Mouse (Mus musculus) lung, embryonic 16.5 days (tissue): ENCODE data around the gene Ano4. TPM values are rescaled to one million over a fixed set of nuclear protein-coding genes. Genes with fewer than 3 reads are reported as not detected.
"Not testable (repeated sequence)": the region's sequence is repeated elsewhere in the genome, so short reads cannot be mapped to it uniquely, and the experiment has no call there.

Experiments
- ATAC-seq: fragments of 200-750 bp; cut with Nextera tagmentation; 2 replicates; pipeline ENCODE4 v1.8.0; 2017; ENCODE audit warnings: low read depth, mild to moderate bottlenecking, moderate library complexity
- H3K27ac ChIP-seq: fragments of 300-500 bp; sonication (generic); 2 replicates; pipeline ENCODE4 v1.5.1; 2014; ENCODE audit warnings: mild to moderate bottlenecking, control low read depth, low read length
- H3K27me3 ChIP-seq: fragments of 300-500 bp; sonication (generic); 2 replicates; pipeline ENCODE4 v1.6.1; 2014; ENCODE audit warnings: low read depth, low read length, mixed read lengths; ENCODE audit not compliant: control insufficient read depth, insufficient read depth
- H3K36me3 ChIP-seq: fragments of 300-500 bp; sonication (generic); 2 replicates; pipeline ENCODE4 v1.6.1; 2014; ENCODE audit warnings: low read length; ENCODE audit not compliant: control insufficient read depth, insufficient read depth
- H3K4me1 ChIP-seq: fragments of 300-500 bp; sonication (generic); replicated peaks from 2 replicates; pipeline ENCODE4 v1.6.1; 2014; ENCODE audit warnings: low read length, mixed read lengths; ENCODE audit not compliant: control insufficient read depth, insufficient read depth
- H3K4me2 ChIP-seq: fragments of 300-500 bp; sonication (generic); 2 replicates; pipeline ENCODE4 v1.6.1; 2014; ENCODE audit warnings: low read depth, low read length, control low read depth
- H3K4me3 ChIP-seq: fragments of 300-500 bp; sonication (generic); 2 replicates; pipeline ENCODE4 v1.5.1; 2014; ENCODE audit warnings: mild to moderate bottlenecking, low read length, control low read depth
- H3K9ac ChIP-seq: fragments of 300-500 bp; sonication (generic); 2 replicates; pipeline ENCODE4 v1.6.1; 2014; ENCODE audit warnings: low read length, control low read depth
- H3K9me3 ChIP-seq: fragments of 300-500 bp; sonication (generic); 2 replicates; pipeline ENCODE4 v1.6.1; 2016; ENCODE audit warnings: low read length; ENCODE audit not compliant: control insufficient read depth
- WGBS: fragments of 180-500 bp; shearing (Covaris S2); extraction: QIAGEN DNeasy Blood & Tissue Kit; methylation state at CpG from one replicate; pipeline ENCODE4 v1.1.7; 2014; 5-methylcytosine and 5-hydroxymethylcytosine counted together
- polyA plus RNA-seq: library from polyadenylated mRNA; unstranded; fragments of >200 nt; fragmentation: Nextera tagmentation; extraction: Ambion mirVana; gene quantifications from 2 replicates; pipeline ENCODE4 v1.2.1, GENCODE M21; 2015

Gene Ano4
- polyA plus RNA-seq, 1 experiment from 2014 or later: 0.74 TPM

DNA sequence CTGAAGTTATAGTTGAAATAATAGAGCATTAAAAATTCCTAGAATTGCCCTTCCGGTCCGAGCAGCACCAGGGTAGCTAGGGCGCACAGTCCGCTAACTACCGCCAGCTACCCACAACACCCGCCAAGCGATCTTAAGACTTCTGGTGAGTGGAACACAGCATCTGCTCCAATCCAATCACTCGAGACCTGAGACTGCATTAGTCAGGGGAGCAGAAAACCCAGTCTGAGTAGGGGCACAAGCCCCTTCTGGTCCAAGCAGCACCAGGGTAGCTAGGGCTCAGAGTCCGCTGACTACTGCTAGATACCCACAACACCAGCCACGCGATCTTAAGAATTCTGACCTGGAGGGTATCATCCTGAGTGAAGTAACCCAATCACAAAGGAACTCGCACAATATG, 299.6 kb downstream of the Ano4 start:
- H3K27me3 ChIP-seq, ATAC-seq, H3K9me3 ChIP-seq, H3K36me3 ChIP-seq, H3K4me2 ChIP-seq, H3K4me3 ChIP-seq, H3K9ac ChIP-seq, H3K4me1 ChIP-seq, H3K27ac ChIP-seq: not testable (repeated sequence)
- WGBS: 92% methylated on average over 12 of the region's 12 CpGs

DNA sequence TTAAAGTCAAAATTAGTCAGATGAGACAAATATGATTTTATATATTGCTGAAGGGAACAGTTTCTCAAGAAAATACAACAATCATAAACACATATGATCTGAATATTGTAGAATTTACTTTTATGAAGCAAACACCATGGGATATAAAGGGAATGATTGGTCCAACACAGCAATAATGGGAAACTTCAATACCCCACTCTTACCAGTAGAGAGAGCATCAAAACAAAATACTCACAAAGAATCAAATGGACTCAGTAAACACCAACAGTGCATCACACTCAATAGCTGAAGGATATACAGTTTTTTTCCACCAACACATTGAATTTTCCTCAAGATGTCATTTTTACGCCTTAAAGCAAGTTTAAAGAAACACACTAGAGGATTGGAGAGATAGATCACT, 300.4 kb downstream of the Ano4 start:
- Histone ChIP-seq H3K4me3 (no peak overlapping the region), H3K4me2 (no peak overlapping the region), H3K9ac (no peak overlapping the region), H3K36me3 (no peaks in the 10 kb centered on the region), H3K27ac (no peak overlapping the region), H3K27me3 (no peaks in the 10 kb centered on the region), H3K4me1 (no peaks in the 10 kb centered on the region), H3K9me3 (no peaks in the 10 kb centered on the region)
- 88% methylated on average over 1 of the region's 1 CpGs for WGBS
- no peak for ATAC-seq

DNA sequence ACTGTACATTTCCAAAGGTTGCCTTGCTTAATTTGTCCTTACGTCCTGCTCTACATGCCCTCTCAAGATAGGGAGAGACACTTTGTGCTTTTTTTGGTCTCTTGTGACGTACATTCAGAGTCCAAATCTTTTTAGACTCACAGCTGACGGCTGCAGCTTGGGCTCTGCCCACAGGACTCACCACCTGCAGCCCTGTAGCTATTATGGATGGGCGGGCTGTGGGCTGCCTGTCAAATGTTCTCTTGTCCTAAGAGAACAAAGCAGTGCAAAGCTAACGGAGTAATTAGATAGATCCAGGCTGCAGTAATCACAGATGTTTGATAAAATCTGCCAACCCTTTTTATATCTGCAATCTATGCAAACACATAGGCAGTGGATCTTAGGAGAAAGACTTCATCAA, 325.6 kb downstream of the Ano4 start:
- no peak overlapping the region for H3K27ac ChIP-seq
- H3K27me3 ChIP-seq: no peaks in the 10 kb centered on the region

DNA sequence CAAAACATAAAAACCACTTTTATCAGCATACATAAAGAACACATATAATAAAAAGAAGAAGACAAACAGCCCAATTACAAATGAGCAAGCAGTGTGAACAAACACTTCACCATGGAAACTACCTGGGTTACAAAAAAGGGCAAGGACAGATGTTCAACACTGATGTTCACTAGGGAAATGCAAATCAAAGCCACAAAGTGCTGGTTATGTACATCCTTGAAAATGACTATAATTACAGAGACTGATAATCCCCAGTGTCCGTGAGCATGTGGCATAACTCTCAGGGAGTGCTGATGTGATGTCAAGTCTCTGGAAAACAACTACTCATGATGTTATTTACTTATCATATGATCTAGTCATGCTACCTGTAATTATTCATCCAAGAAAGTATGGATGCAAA, 336.3 kb downstream of the Ano4 start:
- Histone ChIP-seq H3K4me2 (no peak overlapping the region), H3K27me3 (no peaks in the 10 kb centered on the region), H3K27ac (no peak overlapping the region), H3K9ac (no peak overlapping the region), H3K9me3 (no peaks in the 10 kb centered on the region), H3K4me3 (no peak overlapping the region), H3K36me3 (no peaks in the 10 kb centered on the region), H3K4me1 (no peaks in the 10 kb centered on the region)
- no peak for ATAC-seq
- WGBS: 66% methylated on average over 1 of the region's 1 CpGs

More for the DNA sequence above, 325.6 kb downstream of the Ano4 start:
- Histone ChIP-seq H3K4me2 (no peak overlapping the region), H3K4me3 (no peak overlapping the region), H3K4me1 (no peaks in the 10 kb centered on the region), H3K9ac (no peak overlapping the region), H3K9me3 (no peaks in the 10 kb centered on the region), H3K36me3 (no peaks in the 10 kb centered on the region)
- ATAC-seq: no peak
- 64% methylated on average over 5 of the region's 5 CpGs for WGBS

DNA sequence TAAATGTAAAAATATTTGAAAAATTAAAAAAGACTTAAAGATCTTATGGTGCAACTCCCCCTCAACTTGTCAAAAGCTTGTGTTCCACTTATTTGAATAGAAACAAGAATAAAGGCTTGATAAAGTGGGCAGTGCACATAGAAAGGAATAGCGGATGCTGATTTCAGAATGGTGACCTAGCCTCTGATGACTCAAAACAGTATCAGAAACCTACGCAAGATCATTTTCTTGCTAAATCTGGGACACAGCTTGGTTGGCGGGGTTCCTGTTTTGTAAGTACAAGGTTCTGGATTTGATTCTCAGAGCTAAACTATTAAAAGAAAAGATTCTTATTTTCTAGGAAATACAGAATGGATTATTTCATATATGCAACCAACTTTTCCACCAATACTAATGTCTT, 340.0 kb downstream of the Ano4 start:
- Histone ChIP-seq H3K36me3 (no peaks in the 10 kb centered on the region), H3K4me1 (no peaks in the 10 kb centered on the region), H3K4me2 (no peak overlapping the region), H3K9me3 (no peaks in the 10 kb centered on the region), H3K9ac (no peak overlapping the region), H3K27ac (no peak overlapping the region), H3K27me3 (no peaks in the 10 kb centered on the region), H3K4me3 (no peak overlapping the region)
- 86% methylated on average over 3 of the region's 3 CpGs for WGBS
- no peak for ATAC-seq

DNA sequence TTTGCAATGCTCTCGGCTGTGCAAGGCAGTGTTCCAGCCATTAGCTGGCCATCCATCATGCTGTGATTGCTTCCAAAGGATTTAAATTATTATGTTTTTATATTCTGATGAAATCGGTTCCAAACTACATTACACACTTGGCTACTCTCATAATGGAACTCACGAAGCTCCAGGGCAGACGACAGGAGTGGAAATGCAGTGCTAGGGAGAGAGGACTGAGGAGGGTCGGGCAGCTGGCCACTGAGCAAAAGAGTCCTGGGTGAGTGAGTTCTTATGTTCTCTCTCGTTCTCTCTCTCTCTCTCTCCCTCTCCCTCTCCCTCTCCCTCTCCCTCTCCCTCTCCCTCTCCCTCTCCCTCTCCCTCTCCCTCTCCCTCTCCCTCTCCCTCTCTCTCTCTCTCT, 357.6 kb downstream of the Ano4 start:
- no peaks in the 10 kb centered on the region for H3K4me1 ChIP-seq
- no peak overlapping the region for H3K4me3 ChIP-seq
- H3K27me3 ChIP-seq: no peaks in the 10 kb centered on the region
- H3K27ac ChIP-seq: no peak overlapping the region
- 47% methylated on average over 6 of the region's 6 CpGs for WGBS
- H3K9ac ChIP-seq: no peak overlapping the region
- peak; percentile 45; the same call in 1 of the 2 replicates for ATAC-seq
- H3K9me3 ChIP-seq: no peaks in the 10 kb centered on the region
- no peak overlapping the region for H3K4me2 ChIP-seq
- no peaks in the 10 kb centered on the region for H3K36me3 ChIP-seq

DNA sequence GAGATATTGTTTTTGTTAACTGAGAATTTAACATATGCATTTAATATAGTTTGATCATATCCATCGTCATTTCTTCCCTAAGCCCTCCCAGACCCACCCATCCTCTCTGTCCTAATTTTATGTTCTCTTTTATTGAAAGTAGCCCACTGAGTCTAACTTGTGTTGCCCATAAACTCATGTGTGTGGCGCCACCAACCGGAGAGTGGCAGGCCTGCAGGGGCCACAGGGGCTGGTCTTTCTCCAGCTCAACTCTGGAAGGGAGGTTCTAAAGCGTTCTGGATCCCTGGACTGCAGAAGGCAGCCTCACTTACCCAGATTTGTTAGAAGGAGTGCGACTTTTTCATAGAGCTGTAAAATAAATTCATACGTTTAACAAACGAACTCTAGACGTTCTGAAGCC, 361.1 kb downstream of the Ano4 start:
- Histone ChIP-seq H3K9ac (no peak overlapping the region), H3K27ac (no peak overlapping the region), H3K36me3 (no peaks in the 10 kb centered on the region), H3K4me2 (no peak overlapping the region), H3K4me3 (no peak overlapping the region), H3K4me1 (no peaks in the 10 kb centered on the region), H3K9me3 (no peaks in the 10 kb centered on the region), H3K27me3 (no peaks in the 10 kb centered on the region)
- 28% methylated on average over 8 of the region's 8 CpGs for WGBS
- ATAC-seq: no peak

DNA sequence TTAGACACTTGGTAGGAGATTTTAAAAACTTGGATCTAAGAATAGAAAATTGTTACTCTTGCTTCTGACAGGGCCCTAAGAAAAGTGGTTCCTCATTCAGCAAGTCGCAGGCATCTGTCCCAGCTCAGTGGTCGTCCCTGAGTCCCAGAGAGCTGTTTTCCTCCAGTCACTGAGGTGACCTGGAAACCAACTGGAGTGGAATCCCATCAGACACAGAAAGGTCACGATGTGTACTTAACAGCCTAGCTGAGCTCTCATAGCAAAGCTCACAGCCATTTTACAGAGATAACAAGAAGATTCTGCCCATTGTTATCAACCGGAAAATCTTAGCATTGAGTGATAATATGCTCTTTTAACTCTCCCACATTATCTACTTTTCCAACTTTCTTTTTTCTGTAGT, 365.1 kb downstream of the Ano4 start:
- Histone ChIP-seq H3K9me3 (no peaks in the 10 kb centered on the region), H3K27me3 (no peaks in the 10 kb centered on the region), H3K9ac (no peak overlapping the region), H3K4me1 (no peaks in the 10 kb centered on the region), H3K36me3 (no peaks in the 10 kb centered on the region), H3K4me2 (no peak overlapping the region), H3K27ac (no peak overlapping the region), H3K4me3 (no peak overlapping the region)
- no peak for ATAC-seq
- 52% methylated on average over 4 of the region's 4 CpGs for WGBS

DNA sequence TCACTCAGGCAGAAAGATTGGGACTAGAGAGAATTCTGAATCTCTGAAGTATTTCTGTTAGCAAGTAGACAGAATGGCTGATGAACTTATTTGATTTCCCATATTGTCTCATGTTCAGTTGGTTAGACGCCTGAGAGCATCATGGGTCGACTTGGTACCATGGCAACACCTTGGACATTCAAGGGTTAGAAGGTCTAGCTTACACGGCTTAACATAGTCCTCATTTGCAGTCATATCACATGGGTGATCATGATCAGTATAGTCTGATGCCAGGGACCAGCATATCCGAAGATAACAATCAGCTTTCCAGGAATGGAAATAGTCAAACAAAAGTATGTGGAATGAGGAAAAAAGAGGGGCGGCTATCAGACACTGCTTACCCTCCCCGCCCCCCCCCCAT, 365.6 kb downstream of the Ano4 start:
- Histone ChIP-seq H3K4me1 (no peaks in the 10 kb centered on the region), H3K9me3 (no peaks in the 10 kb centered on the region), H3K27ac (no peak overlapping the region), H3K36me3 (no peaks in the 10 kb centered on the region), H3K27me3 (no peaks in the 10 kb centered on the region), H3K4me3 (no peak overlapping the region), H3K9ac (no peak overlapping the region), H3K4me2 (no peak overlapping the region)
- 73% methylated on average over 6 of the region's 6 CpGs for WGBS
- no peak for ATAC-seq
